Mouse (Mus musculus) hindbrain, embryonic 14.5 days (tissue): ENCODE results near the gene Itpr3. TPM values are rescaled to one million over a fixed set of nuclear protein-coding genes. Genes with fewer than 3 reads are reported as not detected.

ENCODE experiments used
- ATAC-seq: fragments of 200-750 bp; cut with Nextera tagmentation; 2 replicates; pipeline ENCODE4 v1.8.0; 2017; ENCODE audit warnings: moderate number of reproducible peaks, mild to moderate bottlenecking, moderate TSS enrichment, moderate library complexity; ENCODE audit not compliant: low FRiP score
- DNase-seq: peaks from one replicate; pipeline ENCODE4 v3.0.0-alpha.2; 2015; ENCODE audit warnings: low spot score
- H3K27ac ChIP-seq: fragments of 300-500 bp; sonication (generic); 2 replicates; pipeline ENCODE4 v1.5.1; 2014; ENCODE audit warnings: mild to moderate bottlenecking, moderate library complexity
- H3K27me3 ChIP-seq: fragments of 300-500 bp; sonication (generic); 2 replicates; pipeline ENCODE4 v1.6.1; 2014; ENCODE audit warnings: mild to moderate bottlenecking, low read length, mixed read lengths; ENCODE audit not compliant: control insufficient read depth, insufficient read depth
- H3K36me3 ChIP-seq: fragments of 300-500 bp; sonication (generic); replicated peaks from 2 replicates; pipeline ENCODE4 v1.6.1; 2014; ENCODE audit not compliant: control insufficient read depth, insufficient read depth
- H3K4me1 ChIP-seq: fragments of 300-500 bp; sonication (generic); replicated peaks from 2 replicates; pipeline ENCODE4 v1.6.1; 2014; ENCODE audit warnings: antibody characterized with exemption, low read length, mixed read lengths; ENCODE audit not compliant: control insufficient read depth, insufficient read depth
- H3K4me2 ChIP-seq: fragments of 300-500 bp; sonication (generic); replicated peaks from 2 replicates; pipeline ENCODE4 v1.6.1; 2014; ENCODE audit warnings: mild to moderate bottlenecking, moderate library complexity
- H3K4me3 ChIP-seq: fragments of 300-500 bp; sonication (generic); replicated peaks from 2 replicates; pipeline ENCODE4 v1.5.1; 2014; ENCODE audit warnings: mild to moderate bottlenecking, low read length
- H3K9ac ChIP-seq: fragments of 300-500 bp; sonication (generic); 2 replicates; pipeline ENCODE4 v1.6.1; 2014
- H3K9me3 ChIP-seq: fragments of 300-500 bp; sonication (generic); 2 replicates; pipeline ENCODE4 v1.6.1; 2016; ENCODE audit warnings: low read length; ENCODE audit not compliant: control insufficient read depth
- WGBS: fragments of 180-500 bp; shearing (Covaris S2); extraction: QIAGEN DNeasy Blood & Tissue Kit; methylation state at CpG from one replicate; pipeline ENCODE4 v1.1.7; 2014; 5-methylcytosine and 5-hydroxymethylcytosine counted together
- polyA plus RNA-seq: library from polyadenylated mRNA; unstranded; fragments of >200 nt; fragmentation: Nextera tagmentation; extraction: Ambion mirVana; gene quantifications from 2 replicates; pipeline ENCODE4 v1.2.1, GENCODE M21; 2014

The Itpr3 gene
- polyA plus RNA-seq, 1 experiment from 2014 or later = 1.8 TPM

DNA sequence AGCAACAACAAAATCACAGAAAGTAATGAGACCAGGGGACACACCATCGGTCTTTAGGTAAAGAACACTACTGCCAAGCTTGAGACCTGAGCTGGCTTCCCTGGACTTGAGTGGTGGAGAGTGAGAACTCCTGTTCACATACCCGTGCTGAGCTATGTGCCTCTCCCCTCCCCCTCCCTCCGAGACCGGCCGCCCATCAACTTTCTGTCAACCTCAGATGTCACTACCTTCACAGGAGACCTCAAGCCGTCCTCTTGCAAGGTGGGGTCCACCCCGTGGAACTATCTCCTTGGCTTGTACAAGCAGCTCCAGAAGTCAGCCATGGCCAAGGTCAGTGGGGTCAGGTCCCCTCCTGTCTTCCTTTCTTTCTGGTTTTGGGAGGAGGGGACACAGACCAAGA lies 24.8 kb upstream of the Itpr3 start:
- ATAC-seq = no peak

DNA sequence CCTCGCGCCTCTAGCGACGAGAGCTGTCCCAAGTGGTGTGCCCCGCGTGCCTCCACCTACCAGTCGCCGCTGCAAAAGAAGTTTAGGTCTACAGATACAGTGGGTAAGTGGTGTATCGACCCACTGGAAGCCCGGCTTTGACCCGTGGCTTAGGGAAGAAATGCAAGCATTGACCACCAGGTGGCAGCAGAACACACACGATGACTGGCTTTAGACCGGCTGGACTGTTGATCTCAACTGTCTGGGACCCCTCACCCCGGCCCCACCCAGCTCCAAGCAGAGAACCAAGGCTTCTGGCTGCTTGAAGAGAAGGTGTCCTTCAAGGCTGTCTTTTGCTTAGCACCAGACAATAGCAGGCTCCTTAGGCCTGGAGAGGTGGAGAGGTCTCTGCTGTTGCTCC lies 24.2 kb upstream of the Itpr3 start:
- DNase-seq (peak; percentile 90), ATAC-seq (peak; percentile 31; the same call in 1 of the 2 replicates)
- Histone ChIP-seq H3K4me3 (no peak overlapping the region), H3K4me2 (peak overlapping the region; percentile 21; the same call in 1 of the 2 replicates), H3K27me3 (no peaks in the 10 kb centered on the region), H3K9ac (no peak overlapping the region), H3K4me1 (peaks cover 5% of the 10 kb centered on the region), H3K36me3 (no peaks in the 10 kb centered on the region), H3K9me3 (no peaks in the 10 kb centered on the region), H3K27ac (no peak overlapping the region)
- WGBS = 2% methylated on average over 14 of the region's 14 CpGs

More for the DNA sequence above, 24.8 kb upstream of the Itpr3 start:
- no peaks in the 10 kb centered on the region for H3K27me3 ChIP-seq
- no peaks in the 10 kb centered on the region for H3K9me3 ChIP-seq
- DNase-seq = no peak
- no peak overlapping the region for H3K4me3 ChIP-seq
- H3K9ac ChIP-seq = no peak overlapping the region
- no peaks in the 10 kb centered on the region for H3K36me3 ChIP-seq
- H3K4me1 ChIP-seq = peaks cover 10% of the 10 kb centered on the region
- H3K27ac ChIP-seq = no peak overlapping the region
- no peak overlapping the region for H3K4me2 ChIP-seq
- WGBS = 63% methylated on average over 7 of the region's 7 CpGs

DNA sequence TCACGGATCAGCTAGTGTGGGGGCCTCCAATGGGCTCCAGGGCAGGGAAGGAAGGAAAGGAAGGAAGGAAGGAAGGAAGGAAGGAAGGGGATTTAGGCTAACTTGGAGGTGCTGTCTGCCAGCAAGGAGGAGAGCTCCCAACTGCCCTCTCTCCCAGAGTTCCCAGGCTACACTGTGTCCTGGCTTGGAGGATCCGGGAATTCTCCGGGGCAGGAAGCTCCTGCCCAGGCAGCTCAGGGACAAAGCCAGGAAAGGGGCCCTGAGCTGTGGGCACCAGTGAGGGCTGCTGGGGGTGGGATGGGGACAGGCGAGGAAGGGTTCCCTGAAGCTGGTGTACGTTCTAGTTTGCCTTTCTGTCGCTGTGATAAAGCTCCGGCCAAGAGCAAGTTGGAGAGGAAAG lies 20.6 kb upstream of the Itpr3 start:
- Histone ChIP-seq H3K36me3 (no peaks in the 10 kb centered on the region), H3K27ac (no peak overlapping the region), H3K9me3 (no peaks in the 10 kb centered on the region), H3K27me3 (no peaks in the 10 kb centered on the region), H3K4me1 (peaks cover 18% of the 10 kb centered on the region; the same call in 1 of the 2 replicates), H3K4me3 (no peak overlapping the region), H3K9ac (no peak overlapping the region), H3K4me2 (no peak overlapping the region)
- DNase-seq (no peak), ATAC-seq (no peak)
- 79% methylated on average over 7 of the region's 7 CpGs for WGBS

DNA sequence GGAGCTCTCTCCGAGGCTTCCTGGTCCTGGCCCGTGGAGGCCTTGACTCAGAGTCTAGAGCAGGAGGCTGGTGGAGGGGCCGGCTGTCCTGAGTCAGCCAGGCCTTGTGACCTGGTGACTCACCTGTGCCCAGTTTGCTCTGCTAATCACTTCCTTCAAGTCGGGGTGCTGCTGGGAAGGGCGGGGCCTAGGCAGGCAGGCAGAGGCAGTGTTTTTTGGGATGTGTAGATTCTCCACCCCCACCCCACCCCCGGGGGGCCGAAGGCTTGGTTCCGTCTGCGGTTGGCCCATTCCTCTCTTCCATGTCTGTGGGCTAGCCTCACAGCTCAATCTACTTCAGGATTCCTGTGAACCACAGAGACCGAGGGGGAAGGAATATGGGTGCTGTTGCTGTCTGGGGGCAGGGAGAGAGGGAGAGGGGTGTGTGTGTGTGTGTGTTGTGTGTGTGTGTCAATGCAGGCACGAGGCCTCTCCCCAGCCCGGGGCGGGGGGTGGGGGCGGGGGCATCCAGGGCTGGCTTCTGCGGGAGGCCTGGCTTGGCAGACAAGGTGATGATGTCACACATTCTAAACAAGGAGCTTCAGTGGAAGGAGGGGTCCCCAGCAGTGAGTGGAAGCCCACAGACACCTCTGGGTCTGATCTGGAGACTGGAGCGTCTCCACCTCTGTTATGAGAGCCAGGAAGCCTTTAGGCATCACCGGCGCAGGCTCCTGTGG lies 18.6 kb upstream of the Itpr3 start:
- 41% methylated on average over 18 of the region's 18 CpGs for WGBS

DNA sequence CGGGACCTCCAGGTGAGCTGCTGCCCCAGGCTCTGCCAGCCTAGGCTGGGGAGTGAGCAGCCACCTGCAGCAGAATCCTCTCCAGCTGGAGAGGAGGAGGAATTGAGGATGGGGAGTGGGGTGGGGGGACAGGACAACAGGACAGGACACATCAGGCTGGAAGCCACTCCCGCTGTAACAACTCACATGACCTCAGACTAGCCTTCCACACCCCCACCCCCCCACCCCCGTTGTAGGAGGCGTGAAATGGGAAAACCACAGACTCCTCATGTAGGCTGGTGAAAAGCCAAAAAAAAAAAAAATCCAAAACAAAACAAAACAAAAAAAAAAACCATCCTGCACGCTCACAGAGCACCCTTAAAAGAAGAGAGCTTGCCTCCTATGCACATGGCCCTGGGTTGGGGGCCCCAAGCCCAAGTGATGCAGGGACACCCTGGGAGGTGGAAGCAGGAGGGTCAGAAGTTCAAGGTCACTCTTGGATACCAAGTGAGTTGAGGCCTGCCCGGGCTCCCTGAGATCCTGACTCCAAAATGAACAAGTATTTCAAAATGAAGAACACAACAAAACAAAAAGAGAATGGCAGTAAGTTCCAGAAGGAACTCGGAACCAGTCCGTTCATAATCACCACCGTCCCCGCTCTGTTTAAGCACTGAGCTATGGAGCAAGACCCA lies 17.5 kb upstream of the Itpr3 start:
- 65% methylated on average over 10 of the region's 10 CpGs for WGBS
- peaks cover 13% of the 10 kb centered on the region; the same call in 1 of the 2 replicates for H3K4me1 ChIP-seq
- H3K27me3 ChIP-seq = no peaks in the 10 kb centered on the region
- H3K9me3 ChIP-seq = no peaks in the 10 kb centered on the region
- no peak overlapping the region for H3K4me3 ChIP-seq
- H3K9ac ChIP-seq = no peak overlapping the region
- H3K36me3 ChIP-seq = no peaks in the 10 kb centered on the region
- H3K4me2 ChIP-seq = no peak overlapping the region
- ATAC-seq (no peak), DNase-seq (no peak)
- H3K27ac ChIP-seq = no peak overlapping the region

More for the DNA sequence above, 18.6 kb upstream of the Itpr3 start:
- no peaks in the 10 kb centered on the region for H3K27me3 ChIP-seq
- ATAC-seq = no peak
- no peak overlapping the region for H3K27ac ChIP-seq
- no peak for DNase-seq
- no peak overlapping the region for H3K4me3 ChIP-seq
- no peak overlapping the region for H3K4me2 ChIP-seq
- no peaks in the 10 kb centered on the region for H3K36me3 ChIP-seq
- peaks cover 13% of the 10 kb centered on the region; the same call in 1 of the 2 replicates for H3K4me1 ChIP-seq
- no peaks in the 10 kb centered on the region for H3K9me3 ChIP-seq
- H3K9ac ChIP-seq = no peak overlapping the region

DNA sequence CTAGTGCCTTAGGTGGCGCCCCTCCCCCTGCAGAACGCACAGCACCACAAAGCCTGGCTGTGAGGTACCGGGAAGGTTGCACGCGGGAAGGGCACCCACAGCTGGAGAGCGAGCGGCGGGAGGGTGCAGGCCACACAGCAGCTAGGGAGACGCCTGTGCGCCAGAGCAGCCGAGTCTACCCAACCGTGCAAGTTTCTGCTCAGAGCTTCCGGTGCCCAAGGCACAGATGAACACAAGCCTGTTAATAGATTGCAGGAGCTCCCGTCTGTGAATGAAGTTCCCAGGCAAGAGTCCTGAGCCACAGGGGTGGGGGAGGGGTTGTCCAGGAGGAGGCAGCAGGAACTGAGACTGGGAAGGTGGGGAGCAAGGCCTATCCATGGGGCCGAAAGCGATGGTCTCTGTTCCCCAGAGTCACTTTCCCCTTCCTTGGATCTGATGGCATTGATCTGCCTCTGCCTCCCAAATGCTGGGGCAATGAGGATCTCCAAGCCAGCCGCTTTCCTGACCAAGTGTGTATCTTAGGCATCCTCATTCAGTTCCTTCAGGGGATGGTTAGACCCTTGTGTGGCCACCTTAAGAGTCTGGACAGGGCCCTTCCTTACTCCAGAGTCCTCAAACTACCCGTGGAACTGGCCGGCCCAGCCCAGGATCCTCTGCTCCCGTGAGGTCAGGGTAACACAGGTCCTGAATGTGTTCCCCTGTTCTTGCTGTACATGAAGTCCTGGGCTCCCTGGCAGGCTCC lies 16.6 kb upstream of the Itpr3 start:
- 11% methylated on average over 20 of the region's 20 CpGs for WGBS
- H3K9ac ChIP-seq = peak overlapping the region; percentile 4; the same call in 1 of the 2 replicates
- no peak overlapping the region for H3K4me3 ChIP-seq
- DNase-seq = no peak
- peak overlapping the region; percentile 18; the same call in 1 of the 2 replicates for H3K4me2 ChIP-seq
- no peaks in the 10 kb centered on the region for H3K9me3 ChIP-seq
- no peak overlapping the region for H3K27ac ChIP-seq
- no peaks in the 10 kb centered on the region for H3K36me3 ChIP-seq
- peak; percentile 25; the same call in 1 of the 2 replicates for ATAC-seq
- no peaks in the 10 kb centered on the region for H3K27me3 ChIP-seq
- peaks cover 13% of the 10 kb centered on the region; the same call in 1 of the 2 replicates for H3K4me1 ChIP-seq

DNA sequence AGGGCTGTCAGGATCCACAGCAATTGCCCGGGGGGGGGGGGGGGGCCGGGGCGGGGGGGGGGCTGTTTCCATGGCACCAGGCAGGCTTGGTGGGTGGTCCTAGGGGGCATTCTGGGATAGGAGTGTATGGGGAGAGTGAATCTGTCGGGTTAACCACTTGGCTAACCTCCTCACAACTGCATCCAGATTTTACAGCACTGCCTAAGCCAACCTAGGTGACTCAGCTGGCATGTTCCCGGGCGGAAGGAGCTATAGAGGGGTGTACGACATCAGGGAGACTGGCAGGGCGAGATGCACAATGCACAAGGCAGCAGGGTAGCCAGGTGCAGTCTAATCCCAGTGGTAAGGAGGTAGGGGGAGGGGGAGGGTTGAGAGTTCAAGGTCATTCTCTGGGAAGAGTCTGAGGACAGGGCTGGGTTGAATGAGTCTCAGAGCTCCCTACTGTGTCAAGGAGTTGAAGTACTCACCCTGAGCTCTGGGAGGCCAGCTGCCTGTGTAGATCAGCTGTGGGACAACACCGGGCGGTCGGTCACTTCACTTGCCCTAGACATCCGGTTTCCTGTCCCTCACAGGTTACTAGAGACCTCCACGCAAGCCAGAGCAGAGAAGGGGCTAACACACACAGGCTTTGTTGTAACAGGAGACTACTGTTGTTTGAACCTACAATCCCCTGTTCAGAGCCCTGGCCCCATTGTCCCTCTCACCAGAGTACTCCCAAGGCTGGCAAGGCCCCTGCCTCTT lies 15.9 kb upstream of the Itpr3 start:
- Histone ChIP-seq H3K27me3 (no peaks in the 10 kb centered on the region), H3K4me2 (no peak overlapping the region), H3K4me1 (peaks cover 13% of the 10 kb centered on the region; the same call in 1 of the 2 replicates), H3K4me3 (no peak overlapping the region), H3K9ac (no peak overlapping the region), H3K9me3 (no peaks in the 10 kb centered on the region), H3K36me3 (no peaks in the 10 kb centered on the region), H3K27ac (no peak overlapping the region)
- WGBS = 45% methylated on average over 10 of the region's 13 CpGs
- no peak for ATAC-seq
- DNase-seq = no peak

DNA sequence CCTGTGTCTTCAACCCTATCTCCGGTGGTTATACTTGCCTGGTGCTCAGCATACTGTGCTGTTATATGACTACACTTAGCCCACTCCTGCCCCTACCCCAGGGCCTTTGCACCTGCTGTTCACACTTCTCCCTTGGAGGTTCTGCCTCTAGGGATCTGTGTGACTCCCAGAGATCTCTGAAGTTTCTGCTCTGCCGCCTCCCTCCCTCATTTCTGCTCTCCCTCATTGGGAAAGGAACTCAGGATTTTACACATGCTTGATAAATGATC lies 15.4 kb upstream of the Itpr3 start:
- H3K27ac ChIP-seq = no peak overlapping the region
- no peaks in the 10 kb centered on the region for H3K9me3 ChIP-seq
- H3K4me1 ChIP-seq = peaks cover 13% of the 10 kb centered on the region; the same call in 1 of the 2 replicates
- H3K9ac ChIP-seq = no peak overlapping the region
- 90% methylated on average over 2 of the region's 2 CpGs for WGBS
- DNase-seq = no peak
- no peaks in the 10 kb centered on the region for H3K27me3 ChIP-seq
- H3K36me3 ChIP-seq = no peaks in the 10 kb centered on the region
- H3K4me2 ChIP-seq = no peak overlapping the region
- H3K4me3 ChIP-seq = no peak overlapping the region
- ATAC-seq = no peak

DNA sequence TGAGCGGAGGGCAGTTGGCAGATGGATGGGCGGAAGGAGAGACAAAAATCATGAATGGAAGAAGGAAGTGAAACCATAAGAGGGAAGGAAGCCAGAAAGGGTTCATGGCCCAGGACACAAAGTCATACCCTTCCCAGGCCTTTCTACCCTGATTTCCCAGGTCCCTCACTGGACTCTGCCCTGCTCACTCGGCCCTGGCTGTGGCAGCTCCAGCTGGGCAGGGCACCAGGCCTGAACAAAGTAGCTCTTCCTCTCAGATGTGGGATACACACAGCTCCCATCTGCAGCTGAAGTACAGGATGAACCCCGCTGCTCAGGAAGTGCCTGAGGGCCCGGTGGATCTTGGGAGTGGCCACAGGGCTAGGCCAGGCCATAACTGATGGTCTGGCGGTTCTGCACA lies 14.3 kb upstream of the Itpr3 start:
- Histone ChIP-seq H3K4me1 (peaks cover 13% of the 10 kb centered on the region; the same call in 1 of the 2 replicates), H3K9me3 (no peaks in the 10 kb centered on the region), H3K4me2 (no peak overlapping the region), H3K4me3 (no peak overlapping the region), H3K36me3 (no peaks in the 10 kb centered on the region), H3K27ac (no peak overlapping the region), H3K9ac (no peak overlapping the region), H3K27me3 (no peaks in the 10 kb centered on the region)
- no peak for DNase-seq
- WGBS = 72% methylated on average over 6 of the region's 6 CpGs
- ATAC-seq = no peak
